Mouse (Mus musculus) ovary, adult 2 months (tissue): Measurements from ENCODE around the gene Mylk3. TPM values are rescaled to one million over a fixed set of nuclear protein-coding genes. Genes with fewer than 3 reads are reported as not detected.

Experiments
- polyA plus RNA-seq: library from polyadenylated mRNA; depleted of rRNA; stranded (reverse); fragments of >200 nt; gene quantifications from 2 replicates; pipeline ENCODE4 v1.2.3, GENCODE M21; 2012; rRNA removed

The Mylk3 gene
- 1.7 and 2.5 TPM in 2 replicates for polyA plus RNA-seq

DNA sequence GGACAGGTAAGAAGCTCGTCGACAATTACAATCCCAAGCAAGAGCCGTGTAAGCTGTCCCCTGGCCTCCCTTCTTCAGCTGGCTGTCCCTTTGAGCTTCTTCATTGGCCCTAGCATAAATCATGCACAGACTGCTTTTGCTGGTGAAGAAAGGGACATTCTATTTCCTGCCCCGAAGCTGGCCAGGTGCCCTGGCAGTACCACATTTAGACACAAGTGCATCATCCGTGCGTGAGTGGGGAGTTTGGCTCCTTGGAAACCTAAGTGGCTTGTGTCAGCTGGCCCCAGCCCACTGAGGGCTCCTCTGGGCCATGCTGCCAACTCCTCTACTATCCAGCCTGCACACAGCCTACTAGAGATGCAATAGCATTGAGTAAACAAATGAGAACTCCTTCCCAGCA, at the start of gene Mylk3:
Mylk3 (minus strand) TSS at position 141 of the 400 bp plus-strand sequence.

DNA sequence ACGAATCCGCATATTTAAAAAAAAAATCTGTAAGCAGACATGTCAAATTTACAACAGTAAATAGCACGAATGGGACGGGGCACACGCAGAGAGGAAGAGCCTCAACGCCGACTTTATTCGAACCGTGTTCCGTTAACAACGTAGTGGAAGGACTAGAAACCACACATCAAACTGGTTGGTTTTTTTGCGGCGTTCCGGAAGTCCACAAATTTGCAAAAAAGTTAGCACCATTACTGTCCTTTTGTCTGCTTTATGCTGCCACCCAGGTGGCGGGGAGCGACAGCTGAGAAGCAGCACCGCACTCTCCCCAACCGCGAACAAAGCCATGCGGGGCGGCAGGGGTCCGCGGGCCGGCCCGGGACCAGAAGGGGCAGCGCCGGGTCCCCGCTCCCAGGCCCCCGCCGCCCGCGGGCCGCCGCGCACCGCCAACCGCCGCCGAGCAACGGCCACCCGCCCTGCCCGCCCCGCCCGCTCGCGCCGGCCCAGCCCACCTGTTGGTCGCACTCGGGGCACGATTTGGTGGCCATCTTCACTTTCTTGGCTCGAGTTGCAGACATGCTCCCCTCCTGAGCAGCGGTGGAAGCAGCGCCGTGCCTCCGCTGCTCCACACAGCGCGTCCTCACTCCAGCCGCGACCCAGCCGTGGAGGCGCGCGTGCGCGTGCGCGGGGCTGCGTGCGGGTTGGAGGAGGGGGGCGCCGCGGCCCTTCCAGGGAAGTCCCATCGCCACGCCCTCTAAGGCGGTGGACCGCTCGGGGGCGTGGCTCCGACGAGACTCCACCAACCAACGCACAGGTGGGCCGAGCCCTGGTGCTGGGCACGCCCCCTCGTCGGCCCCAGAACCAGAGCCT, 46.2 kb upstream of the Mylk3 start, which contains the start of gene 4921524J17Rik:
4921524J17Rik (minus strand) TSS at position 666 of the 849 bp plus-strand sequence.

DNA sequence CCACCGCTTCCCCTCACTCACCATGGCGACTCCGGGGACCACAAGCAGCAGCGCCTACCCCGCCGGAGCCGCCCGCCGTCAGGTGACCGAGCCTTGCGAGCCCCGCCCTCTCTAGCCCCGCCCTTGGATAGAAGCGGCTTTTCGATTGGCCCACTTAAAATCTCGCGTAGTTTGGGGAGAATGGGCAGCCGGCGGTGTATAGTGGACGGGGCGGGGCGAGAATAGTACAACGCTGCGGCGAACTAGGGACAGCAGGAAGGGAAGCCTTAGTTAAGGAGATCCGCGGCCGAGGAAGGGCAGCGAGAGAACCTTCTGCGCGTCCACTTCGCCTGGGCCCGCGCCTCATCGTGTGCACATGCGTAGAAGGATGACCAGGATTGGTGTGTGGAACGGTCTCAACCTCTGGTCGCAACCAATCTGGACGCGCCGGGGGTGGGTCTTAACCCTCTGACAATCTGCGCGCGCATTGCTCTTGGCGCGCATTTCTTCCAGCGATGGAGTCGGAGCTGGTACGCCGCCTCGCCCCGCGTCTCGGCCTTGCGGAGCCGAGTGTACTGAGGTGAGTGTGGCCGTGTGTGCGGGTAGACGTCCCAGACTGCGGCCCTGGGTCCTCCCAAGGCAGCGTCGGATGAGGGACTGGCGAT, 86.6 kb downstream of the Mylk3 start, which contains the start of the genes Orc6 and Vps35:
Orc6 (plus strand) TSS at position 199 of the 644 bp plus-strand sequence.
Vps35 (minus strand) TSS at position 369 of the 644 bp plus-strand sequence.

Other genes with a start within 250 kb of the Mylk3 start
- gene Cks1brt, start 234.4 kb downstream of the Mylk3 start, polyA plus RNA-seq, result not detected in 2 replicates
- gene Olfr371, start 160.4 kb downstream of the Mylk3 start, polyA plus RNA-seq, result not detected in 2 replicates
- gene Orc6, start 86.7 kb downstream of the Mylk3 start, polyA plus RNA-seq, result 12.5 and 12.8 TPM in 2 replicates
- gene Vps35, start 86.5 kb downstream of the Mylk3 start, polyA plus RNA-seq, result 7.2 and 7.6 TPM in 2 replicates
- gene 4921524J17Rik, start 46.5 kb upstream of the Mylk3 start, polyA plus RNA-seq, result 5.0 and 7.3 TPM in 2 replicates
- gene Gpt2, start 106.2 kb upstream of the Mylk3 start, polyA plus RNA-seq, result 72.3 and 130 TPM in 2 replicates
- gene Dnaja2, start 169.0 kb upstream of the Mylk3 start, polyA plus RNA-seq, result 5.5 and 6.0 TPM in 2 replicates